23 mouse cellular contexts compared by ENCODE assay signal in the genomic region with DNA sequence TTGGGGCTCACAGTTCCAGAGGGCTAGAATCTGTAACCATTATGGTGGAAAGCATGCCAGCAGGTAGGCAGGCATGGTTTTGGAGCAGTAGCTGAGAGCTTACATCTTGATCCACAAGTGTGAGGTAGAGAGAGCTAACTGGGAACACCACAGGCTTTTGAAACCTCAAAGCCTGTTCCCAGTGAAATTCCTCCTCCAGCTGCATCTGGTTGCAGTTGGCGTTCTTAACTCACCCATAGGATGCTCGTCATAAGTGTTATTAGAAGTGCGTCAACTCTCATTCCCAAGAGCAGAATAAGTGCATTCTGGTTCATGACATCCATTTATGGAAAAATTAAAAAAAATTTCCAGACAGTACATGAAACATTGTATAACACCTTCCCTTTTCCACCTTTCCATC. TPM values are rescaled to one million over a fixed set of nuclear protein-coding genes. Genes with fewer than 3 reads are reported as not detected.
DNase-seq lines count a peak whose midpoint lies in the region; ATAC-seq and TF ChIP-seq lines count a peak whose summit lies in the region.
"Had no signal": no experiment of that assay in that cellular context is flagged by ENCODE, and none has a peak within 500 bp of the region (broad histone marks: within the 10 kb centered on the region; RNA-seq: fewer than 3 reads in every experiment).

No protein-coding gene starts in this region.

- ATAC-seq in frontal cortex, adult (ENCODE audit: low TSS enrichment) = peak; percentile 84
- ATAC-seq: activated CD4-positive, CD25-positive, alpha-beta regulatory T cell, adult 4 months; CD4-positive, CD25-positive, alpha-beta regulatory T cell, adult 4 months; Patski had no signal

- peaks cover 2% of the 10 kb centered on the region for H3K27me3 ChIP-seq in CH12.LX (replicated peaks)

- TF ChIP-seq RAD21 in CH12.LX (IDR thresholded peaks at IDR 0.05; ENCODE audit: low read depth, low read length) = no peak

- H3K9me3 ChIP-seq in CH12.LX (replicated peaks; ENCODE audit: low read length) = peaks cover 3% of the 10 kb centered on the region

- no peak overlapping the region for H3K9ac ChIP-seq in CH12.LX (ENCODE audit: insufficient read depth, low read depth)

- peak overlapping the region; percentile 36; the same call in 1 of the 2 replicates for H3K4me2 ChIP-seq in CH12.LX (ENCODE audit: insufficient read depth, low read depth, poor library complexity, severe bottlenecking)

- H3K27ac ChIP-seq in CH12.LX (ENCODE audit: insufficient read depth, low read depth) = no peak overlapping the region

- TF ChIP-seq POLR2A in CH12.LX (IDR thresholded peaks at IDR 0.05; ENCODE audit: low read depth, low read length) = no peak

- no peak overlapping the region for H3K4me3 ChIP-seq in CH12.LX (replicated peaks in 1 of 3; ENCODE audit: low read depth in 2 of 3, low read length in 2 of 3, poor library complexity in 1 of 3)

- 0 out of 4 replicates have a peak, but pooled peaks cover 2% of the 10 kb centered on the region in 2 experiments for H3K4me1 ChIP-seq in CH12.LX (ENCODE audit: control insufficient read depth in 1 of 2, insufficient read depth in 2 of 2)

- TF ChIP-seq CTCF in CH12.LX (conservative IDR thresholded peaks at IDR 0.05 in 1 of 2, IDR thresholded peaks at IDR 0.05 in 1 of 2; ENCODE audit: low read depth in 2 of 2, low read length in 2 of 2) = no peak

- no peaks in the 10 kb centered on the region for H3K79me2 ChIP-seq in CH12.LX (replicated peaks; ENCODE audit: control insufficient read depth, extremely low read depth, insufficient read depth, poor library complexity, severe bottlenecking)

- dilution Hi-C loops in CH12.LX (cut with MboI; ENCODE audit: extremely low pct_ligation_motif_present, extremely low pct_unique_long_range_greater_than_20kb, low sequenced_read_pairs) = no loop called here

- TF ChIP-seq EP300 in CH12.LX (IDR thresholded peaks at IDR 0.05; ENCODE audit: low read length) = no peak

- DNase-seq in frontal cortex, postnatal 10 days (ENCODE audit: low spot score in 2 of 2) = no peak
- no peak for DNase-seq in CH12.LX (ENCODE audit: extremely low read depth)
- DNase-seq in brain, adult 2 months (ENCODE audit: low read depth, low spot score) = peak; percentile 64
- DNase-seq in gastrocnemius, adult 18-20 months (ENCODE audit: low spot score) = no peak
- no peak for DNase-seq in cerebellum, adult 11-12 months
- DNase-seq: adrenal gland, adult 2 months; adrenal gland, adult 8-10 months; adrenal gland, postnatal 10 days; adrenal gland, postnatal 14 days; adrenal gland, postnatal 25 days; adrenal gland, postnatal 36 days; B cell, adult 2 months; cerebellum, adult 11 months; cerebellum, adult 18-20 months; cerebellum, adult 2 months; cerebellum, adult 8-10 months; cerebellum, adult 9-10 months had no signal

- H3K36me3 ChIP-seq in CH12.LX (replicated peaks in 1 of 2; ENCODE audit: control insufficient read depth in 1 of 2, insufficient read depth in 1 of 2, low read length in 1 of 2) = no peaks in the 10 kb centered on the region
- H3K36me3 ChIP-seq: G1E had no signal

- in situ Hi-C loops in CH12.LX (cut with MboI; ENCODE audit: low pct_ligation_motif_present, low pct_unique_long_range_greater_than_20kb, low sequenced_read_pairs) = no loop called here

TF ChIP-seq in CH12.LX, 34 proteins besides CTCF, POLR2A, EP300 and RAD21:
- no peak for TF ChIP-seq PAX5 (IDR thresholded peaks at IDR 0.05; ENCODE audit: low read length)
- no peak for TF ChIP-seq CHD1 (IDR thresholded peaks at IDR 0.05; ENCODE audit: low read depth, low read length)
- no peak for TF ChIP-seq MAZ (IDR thresholded peaks at IDR 0.05; ENCODE audit: low read depth, low read length)
- TF ChIP-seq ZC3H11A (IDR thresholded peaks at IDR 0.05; ENCODE audit: low read depth, low read length) = no peak
- no peak for TF ChIP-seq KAT2A (IDR thresholded peaks at IDR 0.05; ENCODE audit: insufficient replicate concordance, low read length)
- no peak for TF ChIP-seq USF1 (IDR thresholded peaks at IDR 0.05; ENCODE audit: low read depth, low read length)
- TF ChIP-seq RCOR1 (conservative IDR thresholded peaks at IDR 0.05; ENCODE audit: low read depth, low read length) = no peak
- TF ChIP-seq GABPA (IDR thresholded peaks at IDR 0.05; ENCODE audit: insufficient replicate concordance, low read depth, low read length) = no peak

RNA-seq across cellular contexts. Expression of a gene that starts 19.8 kb away (rescaled TPM):
- total RNA-seq in CH12.LX (2012; rRNA removed) = 0.47 and 1.3 TPM in 2 replicates
- 1.4 and 2.3 TPM in 2 replicates for total RNA-seq in CH12.LX (2014; rRNA removed)
- polyA plus RNA-seq in CH12.LX (2012; ENCODE audit: insufficient read length, low read depth) = 3.2 and 4.1 TPM in 2 replicates
- 1 to 10 TPM; 2.8 to 3.5 TPM for total RNA-seq in gastrocnemius, adult 18-20 months (2021)

RNA-seq across cellular contexts. Expression of a gene that starts 38.2 kb away (rescaled TPM):
- 5.7 and 8.6 TPM in 2 replicates for total RNA-seq in CH12.LX (2012; rRNA removed)
- 5.9 and 6.2 TPM in 2 replicates for total RNA-seq in CH12.LX (2014; rRNA removed)
- 7.4 and 7.9 TPM in 2 replicates for polyA plus RNA-seq in CH12.LX (2012; ENCODE audit: insufficient read length, low read depth)
- 1 to 10 TPM; 3.3 to 4.0 TPM for total RNA-seq in gastrocnemius, adult 18-20 months (2021)

RNA-seq across cellular contexts. Expression of a gene that starts 41.0 kb away (rescaled TPM):
- 0.42 and 0.50 TPM in 2 replicates for total RNA-seq in CH12.LX (2012; rRNA removed)
- total RNA-seq in CH12.LX (2014; rRNA removed) = not detected in 2 replicates
- 3.6 and 4.1 TPM in 2 replicates for polyA plus RNA-seq in CH12.LX (2012; ENCODE audit: insufficient read length, low read depth)
- total RNA-seq in gastrocnemius, adult 18-20 months (2021) = under 1 TPM; 0.34 to 0.57 TPM

RNA-seq across cellular contexts. Expression of a gene that starts 54.6 kb away (rescaled TPM):
- total RNA-seq in CH12.LX (2012; rRNA removed) (not detected in 2 replicates), CH12.LX (2014; rRNA removed) (not detected in 2 replicates)
- not detected in 2 replicates for polyA plus RNA-seq in CH12.LX (2012; ENCODE audit: insufficient read length, low read depth)
- under 1 TPM; 0.55 to 0.85 TPM for total RNA-seq in gastrocnemius, adult 18-20 months (2021)
- total RNA-seq: MEL had no signal
- polyA plus RNA-seq: activated CD4-positive, CD25-positive, alpha-beta regulatory T cell, adult 4 months; CD4-positive, CD25-positive, alpha-beta regulatory T cell, adult 4 months; G1E had no signal
